Mouse (Mus musculus) limb, embryonic 12.5 days (tissue): ENCODE measurements around the gene Gpr171. TPM values are rescaled to one million over a fixed set of nuclear protein-coding genes. Genes with fewer than 3 reads are reported as not detected.

Source experiments
- polyA plus RNA-seq: library from polyadenylated mRNA; unstranded; fragments of >200 nt; fragmentation: Nextera tagmentation; extraction: Ambion mirVana; gene quantifications from 2 replicates; pipeline ENCODE4 v1.2.1, GENCODE M21; 2016

Gpr171 gene
- polyA plus RNA-seq, 1 experiment from 2014 or later, result 1.1 TPM

Other genes starting within 250 kb of the Gpr171 start
- 0.31 and 0.49 TPM in 2 replicates for gene Clrn1, start 216.5 kb downstream of the Gpr171 start, polyA plus RNA-seq
- gene Med12l, start 96.0 kb downstream of the Gpr171 start, polyA plus RNA-seq, result 2.1 and 2.4 TPM in 2 replicates
- gene P2ry14, start 51.8 kb upstream of the Gpr171 start, polyA plus RNA-seq, result 1.3 TPM in 2 replicates
- 0.53 and 0.92 TPM in 2 replicates for gene Gpr87, start 93.3 kb upstream of the Gpr171 start, polyA plus RNA-seq
- gene P2ry13, start 109.1 kb upstream of the Gpr171 start, polyA plus RNA-seq, result 0.67 and 0.68 TPM in 2 replicates
- gene P2ry12, start 161.1 kb upstream of the Gpr171 start, polyA plus RNA-seq, result 1.2 and 1.7 TPM in 2 replicates
- gene Igsf10, start 242.6 kb upstream of the Gpr171 start, polyA plus RNA-seq, result 8.2 and 11.5 TPM in 2 replicates